Mouse (Mus musculus): Measurements from ENCODE around the gene Slc2a5. TPM values are rescaled to one million over a fixed set of nuclear protein-coding genes. Genes with fewer than 3 reads are reported as not detected.

The Slc2a5 gene
- not detected for total RNA-seq (2021)
- long read RNA-seq, experiment 1, result 0 reads
- long read RNA-seq, experiment 2, result 0 reads

DNA sequence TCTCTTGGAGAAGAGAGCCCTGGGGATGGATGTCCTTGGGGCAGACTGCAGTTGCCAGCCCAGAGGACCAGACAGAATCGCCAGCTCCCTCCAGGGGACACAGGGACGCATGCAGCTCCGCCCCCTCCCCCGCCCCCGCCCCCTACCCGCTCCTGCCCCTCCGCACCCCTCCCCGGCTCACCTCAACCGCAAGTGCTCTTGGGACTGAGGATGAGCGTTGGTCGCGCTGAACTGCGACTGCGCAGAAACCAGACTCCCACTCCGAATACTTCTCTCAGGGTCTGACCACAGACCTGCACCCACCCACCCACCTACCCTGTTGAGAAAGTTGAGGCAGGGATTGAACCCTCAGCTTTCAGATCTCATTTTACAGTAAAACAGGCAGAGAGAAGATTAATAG is at the start of gene Slc2a5:
Gene Slc2a5, plus strand, starts transcription at position 229 of the 400 bp plus-strand sequence.
- DNase-seq (ENCODE audit: low spot score), result no peak

DNA sequence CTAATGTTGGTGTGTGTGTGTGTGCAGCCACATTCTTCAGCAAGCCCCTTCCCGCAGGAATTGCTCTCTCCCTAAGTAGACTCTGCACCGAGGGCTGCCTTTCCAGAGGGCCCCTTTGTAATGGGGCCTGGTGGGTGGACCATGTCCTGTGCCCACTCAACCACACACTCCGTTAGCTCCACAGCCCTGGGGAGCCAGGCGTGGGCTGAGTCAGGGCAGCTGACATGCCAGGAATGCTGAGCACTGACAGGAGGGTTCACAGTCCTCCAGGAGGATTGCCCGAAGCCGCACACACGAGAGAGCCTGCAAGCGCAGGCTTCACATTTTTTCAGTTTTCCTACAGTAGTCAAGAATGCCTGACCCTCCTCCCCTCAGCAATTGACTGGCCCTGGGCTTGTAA is 48.9 kb upstream of the Slc2a5 start:
- no peak for DNase-seq (ENCODE audit: low spot score)

DNA sequence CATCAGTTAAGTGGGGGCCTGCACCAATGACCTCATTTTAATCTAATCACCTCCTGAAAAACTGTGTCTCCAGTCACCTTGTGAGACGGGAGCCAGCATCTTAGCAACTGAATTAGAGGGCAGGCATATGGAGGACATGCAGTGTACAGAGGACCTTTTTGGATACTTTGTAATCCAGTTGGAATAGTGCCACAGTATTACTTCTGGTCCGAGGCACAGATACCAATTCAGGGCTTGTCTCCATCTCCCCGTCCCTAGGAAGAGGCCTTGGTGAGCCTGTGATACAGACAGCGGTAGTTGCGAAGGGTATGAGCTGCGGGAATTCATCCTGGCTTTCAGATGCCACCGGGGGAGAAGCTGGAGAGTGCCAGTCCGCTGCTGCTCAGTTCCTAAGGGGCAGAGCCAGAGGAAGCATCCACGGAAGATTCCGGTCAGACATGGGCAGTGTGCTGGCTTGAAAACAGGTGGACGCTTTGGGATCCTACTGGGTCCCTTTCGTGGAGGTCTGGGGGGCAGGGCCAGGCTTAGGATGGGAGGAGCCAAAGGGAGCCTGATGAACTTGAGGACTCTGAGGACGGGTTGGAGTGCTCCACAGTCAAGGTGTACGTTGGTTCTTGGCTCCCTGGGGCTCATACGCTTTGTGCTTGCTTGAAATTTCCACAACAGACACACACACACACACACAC is 46.5 kb upstream of the Slc2a5 start:
- no peak for DNase-seq (ENCODE audit: low spot score)

DNA sequence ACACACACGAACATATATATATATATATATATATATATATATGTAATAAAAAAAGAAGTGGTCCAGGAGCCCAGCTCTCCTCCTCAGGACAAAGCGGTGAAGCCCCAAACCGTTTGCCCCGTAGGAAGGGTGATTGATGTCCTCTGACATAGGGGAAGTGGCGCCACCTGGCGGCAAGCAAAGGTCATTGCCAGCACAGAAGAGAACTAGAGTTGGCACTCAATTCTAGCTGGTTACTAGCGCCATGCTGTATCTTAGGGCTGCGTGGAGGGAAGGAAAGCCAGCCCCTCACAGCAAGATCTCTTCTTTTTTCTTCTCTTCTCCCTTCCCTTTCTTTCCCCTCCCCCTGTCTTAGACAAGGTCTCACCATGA is 46.0 kb upstream of the Slc2a5 start:
- DNase-seq (ENCODE audit: low spot score), result peak; percentile 43

DNA sequence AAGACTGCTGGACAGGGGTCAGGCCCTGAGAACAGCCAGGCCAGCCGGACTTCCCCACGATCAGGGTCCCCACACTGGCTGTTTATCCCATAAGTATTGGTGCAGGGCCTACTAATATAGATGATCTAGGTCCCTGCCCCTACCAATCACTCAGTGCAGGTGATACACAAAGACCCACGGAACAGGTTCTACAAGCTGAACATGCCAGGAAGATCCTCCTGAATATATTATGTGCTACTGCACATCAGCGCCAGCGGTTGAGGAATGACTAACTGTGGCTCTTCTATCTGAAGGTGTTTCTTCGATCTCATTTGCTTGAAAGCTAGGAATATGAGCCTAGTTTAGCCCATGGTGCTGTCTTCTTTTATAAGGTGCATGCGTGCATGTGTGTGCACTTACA is 43.7 kb upstream of the Slc2a5 start:
- no peak for DNase-seq (ENCODE audit: low spot score)

DNA sequence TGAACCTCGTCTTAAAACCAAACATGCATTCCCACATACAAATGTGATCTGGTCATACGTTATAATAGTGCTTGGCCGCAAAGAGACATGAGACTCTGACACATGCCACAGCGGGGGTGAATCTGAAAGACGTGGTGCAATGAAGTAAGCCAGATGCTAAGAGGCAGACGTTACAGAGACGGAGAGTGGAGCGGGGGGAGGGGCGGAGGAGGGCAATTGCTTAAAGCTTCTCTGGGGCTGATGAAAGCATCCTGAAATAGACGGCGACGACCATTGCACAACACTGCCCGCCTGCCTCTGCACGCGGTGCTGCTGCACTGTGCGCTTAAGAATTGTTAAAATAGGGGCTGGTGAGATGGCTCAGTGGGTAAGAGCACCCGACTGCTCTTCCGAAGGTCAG is 42.9 kb upstream of the Slc2a5 start:
- peak; percentile 29 for DNase-seq (ENCODE audit: low spot score)

DNA sequence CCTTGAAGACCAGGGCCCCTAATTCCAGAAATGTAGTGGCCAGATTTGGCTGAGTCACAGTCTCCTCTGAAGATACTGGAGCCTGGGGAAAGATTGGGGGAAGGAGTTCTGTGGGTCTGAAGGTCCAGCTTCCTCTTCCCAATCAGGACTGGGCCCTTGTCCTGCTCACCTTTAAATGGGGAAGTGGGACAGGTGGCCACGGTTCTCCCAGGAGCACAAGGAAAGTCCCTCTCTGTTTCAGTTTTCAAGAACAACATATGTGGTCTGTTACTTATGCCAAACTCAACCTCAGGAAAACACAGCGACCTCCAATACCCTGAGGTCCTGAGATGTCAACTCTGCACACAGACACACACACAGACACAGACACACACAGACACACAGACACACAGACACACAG is 40.4 kb upstream of the Slc2a5 start:
- no peak for DNase-seq (ENCODE audit: low spot score)

DNA sequence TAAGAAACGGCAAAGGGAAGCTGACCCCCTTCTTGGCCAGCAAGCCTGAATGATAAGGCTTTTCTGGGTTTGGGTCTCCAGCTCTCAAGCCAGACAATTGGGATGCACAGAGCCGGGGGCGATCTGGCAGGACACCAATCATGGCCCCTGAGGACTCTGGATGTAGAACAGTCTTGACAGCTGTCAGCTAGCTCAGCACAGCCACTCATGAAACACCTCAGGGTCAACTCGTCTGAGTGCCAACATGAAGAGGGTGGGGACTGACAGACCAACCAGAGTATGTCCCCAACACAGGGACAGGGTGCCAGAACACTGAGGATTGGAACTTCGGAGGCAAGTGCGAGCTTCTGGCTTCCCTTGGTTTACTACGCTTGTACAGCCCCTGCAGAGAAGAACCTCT is 39.8 kb upstream of the Slc2a5 start:
- DNase-seq (ENCODE audit: low spot score), result no peak

DNA sequence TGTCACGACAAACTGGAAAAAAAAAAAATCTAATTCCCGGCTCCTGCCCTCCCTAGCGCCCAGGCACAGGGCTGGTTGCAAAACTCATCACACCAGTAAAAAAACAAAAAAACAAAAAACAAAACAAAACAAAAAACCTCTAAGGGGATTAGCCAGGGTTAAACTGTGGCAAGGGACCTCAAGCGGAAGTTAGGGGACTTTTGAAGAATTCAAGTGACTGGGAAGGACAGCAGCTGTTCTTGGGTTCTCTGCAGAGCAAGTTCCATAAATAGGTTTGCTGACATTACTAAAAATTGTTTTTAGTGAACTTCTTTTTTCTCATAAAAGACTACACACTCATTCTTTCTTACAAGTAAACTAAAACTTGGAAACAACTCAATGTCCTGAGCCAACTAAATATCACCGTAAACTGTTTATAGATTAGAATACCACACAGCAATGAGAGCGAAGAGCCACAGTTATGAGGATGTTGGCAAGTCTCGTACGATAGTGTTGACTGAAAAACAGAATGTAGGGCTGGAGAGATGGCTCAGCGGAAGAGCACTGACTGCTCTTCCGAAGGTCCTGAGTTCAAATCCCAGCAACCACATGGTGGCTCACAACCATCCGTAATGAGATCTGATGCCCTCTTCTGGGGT is 38.6 kb upstream of the Slc2a5 start:
- DNase-seq (ENCODE audit: low spot score), result no peak

DNA sequence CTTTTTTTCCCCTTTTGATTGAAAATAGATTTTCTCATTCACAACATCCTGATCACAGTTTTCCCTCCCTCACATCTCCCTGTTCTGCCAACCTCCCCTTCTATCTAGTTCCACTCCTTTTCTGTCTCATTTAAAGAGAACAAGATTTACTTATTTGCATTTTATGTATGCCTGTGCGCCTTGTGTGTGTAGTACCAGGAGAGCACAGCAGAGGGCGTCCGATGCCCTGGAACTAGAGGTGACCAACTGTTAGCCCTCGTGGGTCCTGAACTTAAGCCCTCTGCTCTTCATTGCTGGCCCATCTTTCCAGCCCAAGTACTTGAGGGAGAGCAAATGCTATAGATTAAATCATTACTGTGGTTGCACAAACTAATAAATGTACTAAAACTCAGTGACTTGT is 33.7 kb upstream of the Slc2a5 start:
- DNase-seq (ENCODE audit: low spot score), result no peak

DNA sequence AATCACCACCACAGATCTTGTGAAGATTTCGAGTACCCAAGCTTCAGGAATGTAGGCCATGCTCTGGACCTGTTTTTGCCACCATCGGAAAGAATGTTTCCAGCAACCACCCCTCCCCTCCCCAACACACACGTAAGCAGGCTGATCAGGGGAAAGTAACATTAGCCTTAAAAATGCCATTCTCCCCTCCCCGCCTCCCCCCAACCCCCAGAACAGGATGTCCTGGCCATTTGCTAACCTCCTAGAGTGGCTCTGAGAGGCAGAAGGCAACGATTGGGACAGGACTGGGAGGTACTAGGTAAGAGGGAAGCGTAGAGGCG is 32.3 kb upstream of the Slc2a5 start:
- DNase-seq (ENCODE audit: low spot score), result no peak

DNA sequence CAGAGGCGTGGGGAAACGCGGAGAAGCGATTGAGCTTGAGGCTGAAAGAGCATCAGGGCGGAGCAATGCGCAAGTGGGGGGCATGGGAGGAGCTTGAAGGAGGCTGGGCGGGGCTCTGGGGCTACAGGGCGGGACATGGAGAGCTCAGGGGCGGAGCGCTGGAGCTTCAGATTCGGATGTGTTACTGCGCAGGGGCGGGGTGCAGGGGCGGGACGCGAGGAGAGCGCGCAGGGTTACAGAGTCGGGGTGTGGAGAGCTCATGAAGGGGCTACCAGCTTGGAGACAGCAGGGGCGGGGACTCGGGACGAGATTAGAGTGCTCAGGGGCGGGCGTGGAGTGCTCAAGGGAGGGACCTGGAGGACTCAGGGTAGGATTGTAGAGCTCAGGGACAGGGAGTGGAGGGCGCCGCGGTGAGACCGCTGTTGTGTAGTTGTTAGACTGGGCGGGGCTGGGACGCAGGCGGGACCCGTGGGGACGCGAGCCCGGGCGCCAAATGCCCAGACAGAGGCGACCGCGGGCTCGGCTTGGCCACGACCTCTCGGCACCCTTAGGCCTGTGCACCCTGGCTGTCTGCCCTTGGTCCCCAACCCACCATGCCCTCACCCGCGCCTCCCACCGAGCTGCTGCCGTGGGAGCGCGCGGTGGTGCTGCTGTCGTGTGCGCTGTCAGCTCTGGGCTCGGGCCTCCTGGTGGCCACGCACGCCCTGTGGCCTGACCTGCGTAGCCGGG is 31.8 kb upstream of the Slc2a5 start, which contains the start of gene Gpr157:
Gene Gpr157, plus strand, starts transcription at position 205 of the 729 bp plus-strand sequence.
- peak; percentile 97 for DNase-seq (ENCODE audit: low spot score)

DNA sequence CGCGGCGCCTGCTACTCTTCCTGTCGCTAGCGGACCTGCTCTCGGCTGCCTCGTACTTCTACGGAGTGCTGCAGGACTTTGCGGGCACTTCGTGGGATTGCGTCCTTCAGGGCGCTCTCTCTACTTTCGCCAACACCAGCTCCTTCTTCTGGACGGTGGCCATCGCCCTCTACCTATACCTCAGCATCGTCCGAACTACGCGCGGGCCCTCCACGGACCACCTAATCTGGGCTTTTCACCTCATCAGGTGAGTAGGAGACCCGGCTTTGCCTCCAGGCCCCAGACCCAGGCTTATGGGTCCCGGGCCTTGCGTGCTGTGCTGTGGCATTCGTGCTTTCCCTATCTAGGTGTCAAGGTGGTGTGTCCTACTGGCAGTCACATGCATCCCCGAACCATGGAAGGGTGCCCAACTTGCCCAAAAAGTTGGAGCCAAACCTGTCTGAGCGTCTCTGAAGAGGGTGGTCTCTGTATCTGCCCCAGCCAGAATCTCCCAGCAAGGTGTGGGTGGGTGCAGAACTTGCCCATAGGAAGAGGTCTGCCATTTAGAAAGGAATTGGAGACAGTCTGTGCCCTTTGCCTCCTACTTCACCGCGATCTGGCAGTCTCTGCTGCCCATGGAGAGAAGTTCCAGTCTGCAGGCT is 31.1 kb upstream of the Slc2a5 start:
- DNase-seq (ENCODE audit: low spot score), result peak; percentile 50

DNA sequence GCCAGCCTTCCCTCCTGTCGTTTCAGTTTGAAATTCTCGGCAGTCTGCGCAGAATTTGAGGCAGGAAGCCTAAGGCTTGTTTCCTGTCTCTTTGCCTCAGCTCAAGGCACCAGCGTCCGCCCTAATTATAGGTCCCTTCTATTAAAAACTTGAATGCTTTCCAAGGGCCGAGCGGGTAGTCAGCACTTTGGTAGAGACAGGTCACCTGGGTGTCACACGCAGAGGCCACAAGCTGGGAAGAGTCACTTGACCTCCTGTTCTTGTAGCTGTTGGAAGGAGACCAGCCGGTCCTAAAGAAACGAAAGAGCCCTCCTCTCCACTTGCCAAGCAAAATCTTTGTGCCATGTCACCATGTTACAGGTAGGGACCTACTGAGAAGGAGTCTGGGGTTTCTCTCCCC is 30.0 kb upstream of the Slc2a5 start:
- peak; percentile 78 for DNase-seq (ENCODE audit: low spot score)

DNA sequence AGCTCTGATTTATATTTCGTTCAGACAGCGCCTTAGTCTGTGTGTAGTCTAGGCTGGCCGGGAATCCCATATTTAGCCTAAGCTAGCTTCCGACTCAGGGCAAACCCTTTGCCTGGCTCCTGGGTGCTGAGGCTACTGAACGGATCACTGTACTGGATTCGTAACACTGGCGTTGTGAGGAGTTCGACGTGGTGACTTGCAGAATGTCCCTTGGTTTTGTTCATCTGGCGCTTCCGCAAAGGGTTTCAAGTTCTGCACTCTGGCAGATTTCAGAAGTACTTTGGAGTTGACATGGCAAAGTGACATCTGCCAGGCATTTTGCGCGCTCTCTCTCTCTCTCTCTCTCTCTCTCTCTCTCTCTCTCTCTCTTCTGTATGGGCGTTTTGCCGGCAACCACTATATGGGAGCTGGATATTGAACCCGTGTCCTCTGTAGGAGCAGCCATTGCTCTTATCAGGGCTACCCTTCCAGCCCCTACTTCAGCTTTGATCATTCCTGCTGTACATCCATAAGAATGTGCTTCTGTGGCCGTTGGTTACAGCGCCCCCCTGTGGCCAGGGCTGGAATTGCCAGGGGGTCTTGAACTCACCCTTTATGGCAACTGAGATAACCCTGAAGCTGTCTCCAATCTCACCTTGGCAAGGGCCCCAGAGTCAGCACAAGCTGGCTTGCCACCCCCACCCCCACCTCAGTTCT is 27.0 kb upstream of the Slc2a5 start:
- peak; percentile 52 for DNase-seq (ENCODE audit: low spot score)

DNA sequence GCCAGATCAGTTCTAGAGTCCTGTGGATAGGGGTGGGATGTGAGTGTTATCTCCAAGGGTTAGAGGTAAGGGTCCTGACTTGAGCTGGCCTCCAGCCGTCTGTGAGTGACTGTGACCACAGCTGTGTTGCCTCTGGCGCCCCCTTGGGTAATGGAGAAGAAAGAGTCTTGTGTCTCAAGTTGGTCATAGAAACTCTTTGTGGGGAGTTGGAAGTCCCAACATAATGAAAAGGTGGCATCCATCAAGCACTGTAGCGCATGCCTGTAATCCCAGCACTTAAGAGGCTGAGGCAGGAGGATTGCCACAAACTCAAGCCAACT is 26.5 kb upstream of the Slc2a5 start:
- DNase-seq (ENCODE audit: low spot score), result no peak

DNA sequence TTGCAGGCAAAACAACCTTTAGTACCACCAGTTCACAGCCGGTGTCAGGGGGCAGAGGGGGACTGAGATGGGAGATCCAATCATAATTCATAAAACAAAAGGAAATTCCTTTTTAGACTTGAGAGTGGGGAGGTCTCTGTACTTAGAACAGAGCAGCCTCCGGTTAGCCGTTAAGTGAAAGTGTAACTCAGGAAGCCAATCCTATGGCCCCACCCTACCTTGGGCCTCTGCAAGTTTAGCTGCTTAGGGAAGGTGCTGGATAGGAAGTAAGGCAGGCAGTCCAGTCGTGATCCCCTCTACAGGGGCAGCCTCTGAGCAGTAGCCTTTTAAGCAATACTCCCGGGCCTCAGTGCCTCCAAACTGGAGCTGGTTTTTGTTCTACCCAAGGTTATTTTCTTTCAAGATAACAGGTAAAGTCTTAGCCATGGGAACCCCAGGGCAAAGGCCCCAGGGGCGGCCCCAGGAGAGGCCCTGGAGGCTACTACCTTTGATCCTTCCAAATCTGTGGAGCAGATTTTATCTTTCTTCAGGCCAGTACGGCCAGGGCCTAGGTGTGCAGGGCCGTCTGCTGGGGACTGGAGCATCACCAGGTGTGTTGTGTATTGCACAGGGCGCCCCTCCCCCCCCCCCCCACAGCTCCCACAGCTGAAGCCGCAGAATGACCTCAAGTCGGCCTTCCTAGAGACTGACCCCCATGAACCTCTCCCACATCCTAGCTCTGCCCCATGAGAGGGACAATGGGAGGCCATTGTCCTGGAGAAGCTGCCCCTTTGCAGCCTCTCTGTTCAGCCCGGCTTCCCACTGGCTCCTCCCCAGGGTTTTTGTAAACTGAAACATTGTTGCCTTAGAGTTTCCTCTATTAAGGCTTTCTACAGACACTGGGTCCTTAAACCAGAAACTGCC is 25.3 kb upstream of the Slc2a5 start:
- DNase-seq (ENCODE audit: low spot score), result no peak

DNA sequence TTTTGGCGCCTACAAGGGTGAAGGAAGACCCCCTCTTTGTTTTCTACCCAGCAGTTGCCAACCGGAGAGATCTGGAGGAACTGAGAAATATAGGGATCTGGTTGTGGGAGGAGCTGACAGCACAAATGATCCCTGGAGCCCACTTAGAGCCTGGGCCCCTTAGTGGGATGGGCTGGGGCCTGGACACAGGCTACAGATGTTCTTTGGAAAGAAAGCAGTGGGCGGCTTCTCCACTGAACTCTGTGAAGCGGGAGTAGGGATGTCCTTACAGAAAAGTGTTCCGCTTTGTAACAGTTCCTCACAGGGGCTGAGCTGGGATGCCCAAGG is 24.7 kb upstream of the Slc2a5 start:
- DNase-seq (ENCODE audit: low spot score), result no peak

DNA sequence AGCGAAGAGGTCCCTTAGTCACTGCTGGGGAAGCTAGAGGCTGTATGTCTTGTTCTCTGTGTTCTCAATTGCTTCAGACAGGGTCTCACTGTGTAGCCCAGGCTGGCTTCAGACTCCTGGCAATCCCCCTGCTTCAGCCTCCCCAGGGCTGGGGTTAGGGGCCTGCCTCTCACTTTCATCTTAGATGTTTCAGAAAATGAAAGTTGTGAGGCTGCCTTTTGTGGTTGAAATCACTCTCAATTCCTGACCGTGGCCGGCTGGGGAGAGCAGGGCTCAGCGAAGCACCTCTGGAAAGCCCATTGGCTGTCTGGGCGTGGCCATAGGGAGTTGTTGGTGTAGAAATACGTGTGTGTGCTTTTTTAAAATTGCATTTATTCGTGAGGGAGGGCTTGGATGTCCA is 22.8 kb upstream of the Slc2a5 start:
- no peak for DNase-seq (ENCODE audit: low spot score)

DNA sequence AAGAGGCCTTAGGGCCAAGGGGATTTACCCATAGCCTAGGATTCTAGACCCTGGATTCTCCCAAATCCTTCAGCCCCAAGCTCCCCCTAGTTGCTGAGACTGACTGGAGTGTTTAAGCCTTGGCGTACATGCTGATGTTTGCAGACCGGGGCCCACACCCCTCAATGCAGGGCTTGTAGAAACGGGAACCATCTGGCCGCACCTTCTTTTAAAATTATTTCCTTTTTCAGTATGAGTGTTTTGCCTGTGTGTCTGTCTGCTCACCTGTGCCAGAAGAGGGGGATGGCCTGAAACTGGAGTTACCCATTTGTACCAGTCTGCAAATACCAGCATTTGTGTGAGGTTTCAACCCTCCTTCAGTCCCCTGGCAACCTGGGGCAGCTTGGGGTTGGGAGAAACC is 21.2 kb upstream of the Slc2a5 start:
- no peak for DNase-seq (ENCODE audit: low spot score)

DNA sequence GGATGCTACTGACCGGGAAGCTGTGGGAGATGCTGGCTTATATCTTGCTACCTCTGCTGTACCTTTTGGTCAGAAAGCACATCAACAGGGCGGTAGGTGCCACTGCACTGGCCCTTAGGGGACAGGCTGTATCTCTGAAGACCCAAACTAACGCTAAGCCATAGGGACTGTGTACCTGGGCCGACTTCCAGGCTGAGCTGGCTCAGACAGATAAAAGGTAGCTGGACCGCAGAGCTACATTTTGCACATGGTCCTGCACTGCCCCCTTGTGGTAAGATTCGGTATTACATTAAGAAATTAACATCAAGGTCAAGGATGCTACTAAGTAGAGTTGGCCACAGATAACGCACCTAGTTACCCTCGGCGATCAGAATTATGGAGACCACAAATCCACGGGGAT is 20.2 kb upstream of the Slc2a5 start:
- DNase-seq (ENCODE audit: low spot score), result peak; percentile 90
